Mouse (Mus musculus) midbrain, embryonic 14.5 days (tissue): ENCODE data around the gene Ssh3. TPM values are rescaled to one million over a fixed set of nuclear protein-coding genes. Genes with fewer than 3 reads are reported as not detected.
A peak's percentile ranks its signal among the peaks of the same experiment; 100 is the strongest.
"Not testable (repeated sequence)": the region's sequence is repeated elsewhere in the genome, so short reads cannot be mapped to it uniquely, and the experiment has no call there.

ENCODE experiments used
- ATAC-seq: fragments of 200-750 bp; cut with Nextera tagmentation; 2 replicates; pipeline ENCODE4 v1.8.0; 2017; ENCODE audit warnings: moderate number of reproducible peaks, moderate library complexity; ENCODE audit not compliant: low FRiP score, low TSS enrichment
- DNase-seq: peaks from one replicate; pipeline ENCODE4 v3.0.0-alpha.2; 2015
- H3K27ac ChIP-seq: fragments of 300-500 bp; sonication (generic); replicated peaks from 2 replicates; pipeline ENCODE4 v1.5.1; 2014; ENCODE audit warnings: mild to moderate bottlenecking, low read depth, low read length, moderate library complexity
- H3K27me3 ChIP-seq: fragments of 300-500 bp; sonication (generic); 2 replicates; pipeline ENCODE4 v1.6.1; 2014; ENCODE audit warnings: low read length, control low read depth, mixed read lengths; ENCODE audit not compliant: control insufficient read depth, insufficient read depth
- H3K36me3 ChIP-seq: fragments of 300-500 bp; sonication (generic); 2 replicates; pipeline ENCODE4 v1.6.1; 2014; ENCODE audit warnings: low read length, control low read depth; ENCODE audit not compliant: control insufficient read depth, insufficient read depth
- H3K4me1 ChIP-seq: fragments of 300-500 bp; sonication (generic); 2 replicates; pipeline ENCODE4 v1.6.1; 2014; ENCODE audit warnings: mild to moderate bottlenecking, antibody characterized with exemption, low read length, control low read depth; ENCODE audit not compliant: control insufficient read depth, insufficient read depth
- H3K4me2 ChIP-seq: fragments of 300-500 bp; sonication (generic); 2 replicates; pipeline ENCODE4 v1.6.1; 2014; ENCODE audit warnings: mild to moderate bottlenecking, low read length, moderate library complexity
- H3K4me3 ChIP-seq: fragments of 300-500 bp; sonication (generic); replicated peaks from 2 replicates; pipeline ENCODE4 v1.5.1; 2014; ENCODE audit warnings: low read depth, low read length
- H3K9ac ChIP-seq: fragments of 300-500 bp; sonication (generic); replicated peaks from 2 replicates; pipeline ENCODE4 v1.6.1; 2014; ENCODE audit warnings: mild to moderate bottlenecking, low read length, moderate library complexity
- H3K9me3 ChIP-seq: fragments of 300-500 bp; sonication (generic); 2 replicates; pipeline ENCODE4 v1.6.1; 2016; ENCODE audit warnings: low read length, control low read depth, mixed read lengths; ENCODE audit not compliant: control insufficient read depth
- WGBS: fragments of 180-500 bp; shearing (Covaris S2); extraction: QIAGEN DNeasy Blood & Tissue Kit; methylation state at CpG from one replicate; pipeline ENCODE4 v1.1.7; 2014; 5-methylcytosine and 5-hydroxymethylcytosine counted together
- polyA plus RNA-seq: library from polyadenylated mRNA; unstranded; fragments of >200 nt; fragmentation: Nextera tagmentation; extraction: Ambion mirVana; gene quantifications from 2 replicates; pipeline ENCODE4 v1.2.1, GENCODE M21; 2014

Ssh3 gene
- polyA plus RNA-seq, 1 experiment from 2014 or later, result 8.8 TPM

DNA sequence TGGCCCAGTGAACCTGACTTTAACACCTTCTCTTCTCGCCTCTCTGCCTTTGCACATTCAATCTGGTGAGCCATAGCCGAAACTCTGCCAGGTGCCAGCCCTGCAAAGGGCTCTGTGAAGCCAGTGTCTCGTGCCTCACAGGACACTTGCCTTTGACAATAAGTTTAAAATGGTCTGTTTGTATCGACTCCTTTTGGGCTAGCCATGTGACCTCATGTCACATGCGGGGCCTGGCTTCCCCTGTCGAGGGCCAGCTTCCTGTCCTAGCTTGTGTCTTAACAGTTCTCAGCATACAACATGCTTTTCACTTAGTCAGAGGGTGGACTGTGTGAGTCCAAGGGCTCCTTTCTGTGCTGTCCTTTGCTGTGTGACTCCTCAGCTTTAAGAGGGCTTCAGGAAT is 6.2 kb downstream of the Ssh3 start:
- ATAC-seq (no peak), DNase-seq (no peak)
- Histone ChIP-seq H3K27ac (no peak overlapping the region), H3K4me1 (no peaks in the 10 kb centered on the region), H3K27me3 (peaks cover under 1% of the 10 kb centered on the region; the same call in 1 of the 2 replicates), H3K36me3 (no peaks in the 10 kb centered on the region), H3K4me3 (no peak overlapping the region), H3K9ac (no peak overlapping the region), H3K9me3 (no peaks in the 10 kb centered on the region), H3K4me2 (no peak overlapping the region)
- 81% methylated on average over 6 of the region's 6 CpGs for WGBS

- no peak overlapping the region for H3K27ac ChIP-seq
- 56% methylated on average over 8 of the region's 8 CpGs for WGBS
- DNase-seq (peak; percentile 24), ATAC-seq (no peak)
- H3K4me2 ChIP-seq, result no peak overlapping the region
- H3K27me3 ChIP-seq, result no peaks in the 10 kb centered on the region
- no peaks in the 10 kb centered on the region for H3K9me3 ChIP-seq
- no peaks in the 10 kb centered on the region for H3K4me1 ChIP-seq
- no peaks in the 10 kb centered on the region for H3K36me3 ChIP-seq
- no peak overlapping the region for H3K9ac ChIP-seq
- H3K4me3 ChIP-seq, result no peak overlapping the region
Measured at GRCm38 (mm10) chr19:4261038-4261698, 7.8 kb downstream of the Ssh3 start.

DNA sequence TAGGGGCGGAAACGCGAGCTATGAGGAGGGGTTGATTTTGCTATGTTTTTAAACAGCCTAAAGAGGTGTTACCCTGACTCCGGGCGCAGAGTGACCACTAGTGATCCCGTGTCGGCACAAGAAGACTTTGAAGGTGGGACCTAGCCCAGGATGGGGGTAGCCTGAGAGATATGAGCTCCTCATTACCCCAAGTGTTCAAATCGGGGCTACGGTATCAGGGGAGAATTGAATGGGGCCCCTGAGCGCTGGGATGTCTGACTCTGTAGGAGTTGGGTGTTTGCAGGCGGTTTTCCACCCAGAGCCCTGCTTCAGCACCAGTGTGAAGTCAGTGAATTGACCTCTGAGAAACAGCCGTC is 11.1 kb downstream of the Ssh3 start:
- ATAC-seq (peak; percentile 50), DNase-seq (no peak)
- H3K4me2 ChIP-seq, result peak overlapping the region; percentile 86
- peak overlapping the region; percentile 45 for H3K9ac ChIP-seq
- H3K36me3 ChIP-seq, result no peaks in the 10 kb centered on the region
- no peaks in the 10 kb centered on the region for H3K9me3 ChIP-seq
- H3K27ac ChIP-seq, result no peak overlapping the region
- no peaks in the 10 kb centered on the region for H3K27me3 ChIP-seq
- peak overlapping the region; percentile 59 for H3K4me3 ChIP-seq
- H3K4me1 ChIP-seq, result no peaks in the 10 kb centered on the region
- WGBS, result 16% methylated on average over 12 of the region's 12 CpGs

DNA sequence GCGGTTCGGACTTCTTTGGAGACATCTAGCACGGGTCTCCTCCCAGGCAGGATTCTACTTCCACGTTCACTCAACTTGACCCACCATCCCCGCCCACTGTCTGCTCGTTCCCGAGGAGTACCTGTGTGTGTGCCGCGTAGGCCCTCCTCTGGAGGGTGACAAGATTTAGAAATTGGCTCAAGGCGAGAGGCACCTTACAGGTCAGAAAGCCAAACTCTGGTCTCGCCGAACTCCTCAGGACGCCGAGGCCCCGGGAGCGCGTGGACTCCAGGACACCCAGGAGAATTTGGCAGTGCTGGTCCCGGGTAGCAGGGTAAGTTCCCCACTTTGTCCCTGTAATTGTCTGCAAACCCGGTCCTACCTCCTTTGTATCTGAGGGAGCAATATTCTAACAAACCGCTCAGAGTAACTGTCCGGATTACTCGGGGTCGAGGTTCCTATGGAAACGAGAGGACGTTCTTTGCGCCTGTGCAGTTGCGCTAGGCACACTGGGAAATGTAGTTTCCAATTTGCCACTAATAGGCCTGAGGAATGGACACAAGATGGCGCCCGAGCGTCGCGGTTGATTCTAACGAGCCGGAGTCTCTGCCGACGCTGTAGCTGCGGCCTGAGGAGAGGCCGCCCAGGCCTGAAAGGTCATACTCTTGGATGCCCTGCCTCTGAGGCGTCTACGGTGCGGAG is 11.6 kb downstream of the Ssh3 start:
- H3K27me3 ChIP-seq, result no peaks in the 10 kb centered on the region
- H3K36me3 ChIP-seq, result no peaks in the 10 kb centered on the region
- DNase-seq (peak; percentile 99), ATAC-seq (peak; percentile 92)
- no peaks in the 10 kb centered on the region for H3K4me1 ChIP-seq
- 0 out of 2 replicates have a peak overlapping the region, but pooled peaks have one; percentile 14 for H3K27ac ChIP-seq
- WGBS, result under 1% methylated on average over 41 of the region's 41 CpGs
- H3K9ac ChIP-seq, result peak overlapping the region; percentile 49
- H3K4me2 ChIP-seq, result peak overlapping the region; percentile 86
- no peaks in the 10 kb centered on the region for H3K9me3 ChIP-seq
- H3K4me3 ChIP-seq, result peak overlapping the region; percentile 59

- WGBS, result 71% methylated on average over 11 of the region's 11 CpGs
- Histone ChIP-seq H3K27ac (no peak overlapping the region), H3K4me3 (no peak overlapping the region)
Measured at GRCm38 (mm10) chr19:4255583-4256162, 13.3 kb downstream of the Ssh3 start.

GRCm38 (mm10) chr19:4254230-4254629 is 14.8 kb downstream of the Ssh3 start:
- Histone ChIP-seq H3K4me2 (no peak overlapping the region), H3K9ac (no peak overlapping the region), H3K4me1 (no peaks in the 10 kb centered on the region), H3K9me3 (no peaks in the 10 kb centered on the region), H3K27me3 (no peaks in the 10 kb centered on the region), H3K27ac (no peak overlapping the region), H3K4me3 (no peak overlapping the region), H3K36me3 (no peaks in the 10 kb centered on the region)
- WGBS, result 90% methylated on average over 7 of the region's 7 CpGs
- DNase-seq (no peak), ATAC-seq (no peak)

More at GRCm38 (mm10) chr19:4255583-4256162, 13.3 kb downstream of the Ssh3 start:
- Histone ChIP-seq H3K4me1 (no peaks in the 10 kb centered on the region), H3K9ac (no peak overlapping the region), H3K9me3 (no peaks in the 10 kb centered on the region), H3K4me2 (no peak overlapping the region), H3K27me3 (no peaks in the 10 kb centered on the region), H3K36me3 (no peaks in the 10 kb centered on the region)
- ATAC-seq (no peak), DNase-seq (no peak)

DNA sequence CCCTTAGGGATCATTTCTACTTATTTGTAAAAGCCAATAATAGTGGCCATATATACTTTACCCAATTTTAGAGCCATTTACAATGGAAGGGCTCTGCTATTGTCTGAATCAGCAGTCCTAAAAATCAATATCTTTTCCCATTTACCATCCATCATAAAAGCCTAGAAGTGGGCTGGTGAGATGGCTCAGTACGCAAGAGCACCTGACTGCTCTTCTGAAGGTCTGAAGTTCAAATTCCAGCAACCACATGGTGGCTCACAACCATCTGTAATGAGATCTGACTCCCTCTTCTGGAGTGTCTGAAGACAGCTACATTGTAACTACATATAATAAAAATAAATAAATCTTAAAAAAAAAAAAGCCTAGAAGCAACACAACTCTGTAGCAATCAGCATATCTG is 20.3 kb downstream of the Ssh3 start:
- not testable (repeated sequence) for ATAC-seq, H3K9ac ChIP-seq, H3K27ac ChIP-seq, H3K4me3 ChIP-seq, H3K4me2 ChIP-seq, H3K36me3 ChIP-seq, H3K9me3 ChIP-seq, H3K4me1 ChIP-seq, DNase-seq, H3K27me3 ChIP-seq
- 87% methylated on average over 1 of the region's 1 CpGs for WGBS

DNA sequence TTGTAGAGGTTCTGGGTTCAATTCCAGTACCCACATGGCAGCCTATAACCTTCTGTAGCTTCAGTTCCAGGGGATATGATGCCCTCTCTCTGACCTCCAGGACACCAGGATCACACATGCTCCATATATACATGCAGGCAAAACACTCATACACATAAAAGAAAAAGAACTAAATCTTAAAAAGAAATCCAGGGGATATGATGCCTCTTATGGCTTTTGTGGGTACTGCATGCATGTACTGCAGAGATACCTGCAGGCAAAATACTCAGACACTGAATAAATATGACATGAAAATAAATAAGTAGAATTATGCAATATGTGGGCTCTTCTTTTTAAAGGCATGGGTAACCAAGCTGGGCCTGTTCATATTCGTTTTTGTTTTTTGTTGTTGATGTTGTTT is 22.0 kb downstream of the Ssh3 start:
- Histone ChIP-seq H3K4me3 (no peak overlapping the region), H3K9me3 (no peaks in the 10 kb centered on the region), H3K36me3 (no peaks in the 10 kb centered on the region), H3K27me3 (no peaks in the 10 kb centered on the region), H3K4me2 (no peak overlapping the region), H3K4me1 (no peaks in the 10 kb centered on the region), H3K9ac (no peak overlapping the region), H3K27ac (no peak overlapping the region)
- ATAC-seq, result no peak
- WGBS, result 53% methylated on average over 1 of the region's 1 CpGs
- DNase-seq, result no peak

DNA sequence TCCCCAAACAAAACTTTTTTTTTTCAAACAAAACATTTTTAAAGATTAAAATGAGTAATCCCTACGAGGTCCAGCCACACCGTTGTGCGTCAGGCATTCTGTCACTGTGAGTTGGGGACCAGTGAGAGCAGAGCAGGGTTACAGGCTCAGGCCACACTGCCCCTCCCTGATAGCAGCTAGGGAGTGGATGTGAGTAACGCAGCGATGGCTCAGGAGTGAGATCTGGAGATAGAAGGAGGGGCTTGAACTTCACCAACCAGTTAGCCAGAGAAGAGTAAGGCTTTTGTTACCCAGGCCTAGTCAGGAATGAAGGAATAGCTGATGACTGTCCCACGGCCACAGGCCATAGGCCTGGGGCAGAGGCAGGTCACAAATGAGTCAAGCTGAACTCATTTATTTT is 24.2 kb downstream of the Ssh3 start:
- no peak for ATAC-seq
- no peaks in the 10 kb centered on the region for H3K36me3 ChIP-seq
- H3K27ac ChIP-seq, result no peak overlapping the region
- H3K9me3 ChIP-seq, result no peaks in the 10 kb centered on the region
- no peak overlapping the region for H3K4me3 ChIP-seq
- WGBS, result 76% methylated on average over 6 of the region's 6 CpGs
- H3K4me2 ChIP-seq, result no peak overlapping the region
- H3K4me1 ChIP-seq, result no peaks in the 10 kb centered on the region
- no peak overlapping the region for H3K9ac ChIP-seq
- DNase-seq, result no peak
- no peaks in the 10 kb centered on the region for H3K27me3 ChIP-seq
